Mouse (Mus musculus) heart, adult 11 months (tissue): Measurements from ENCODE around the gene Prkar2a.
"Not testable (repeated sequence)": the region's sequence is repeated elsewhere in the genome, so short reads cannot be mapped to it uniquely, and the experiment has no call there.

ENCODE experiments used
- DNase-seq: peaks from one replicate; pipeline ENCODE4 v3.0.0; 2022

Prkar2a gene

GRCm38 (mm10) chr9:108689106-108689505 is at the start of gene Prkar2a:
Gene Prkar2a (plus strand): TSS chr9:108689314.
- peak; percentile 71 for DNase-seq

GRCm38 (mm10) chr9:108639825-108640224 is 49.3 kb upstream of the Prkar2a start:
- no peak for DNase-seq

- peak; percentile 85 for DNase-seq
Observed at GRCm38 (mm10) chr9:108648166-108648565, 40.9 kb upstream of the Prkar2a start.

GRCm38 (mm10) chr9:108648611-108649560 is 40.2 kb upstream of the Prkar2a start, which contains the start of gene Arih2:
Gene Arih2 (minus strand): TSS chr9:108649386.
- peak; percentile 99 for DNase-seq

- DNase-seq = peak; percentile 91
Observed at GRCm38 (mm10) chr9:108649561-108650440, 39.3 kb upstream of the Prkar2a start.

GRCm38 (mm10) chr9:108654566-108655464 is 34.3 kb upstream of the Prkar2a start:
- peak; percentile 88 for DNase-seq

GRCm38 (mm10) chr9:108655865-108656264 is 33.2 kb upstream of the Prkar2a start:
- DNase-seq = not testable (repeated sequence)

GRCm38 (mm10) chr9:108661677-108662612 is 27.2 kb upstream of the Prkar2a start, which contains the start of gene Slc25a20:
Gene Slc25a20 (plus strand): TSS chr9:108662088.
- DNase-seq = peak; percentile 99

GRCm38 (mm10) chr9:108662660-108663059 is 26.5 kb upstream of the Prkar2a start:
- peak; percentile 89 for DNase-seq

- DNase-seq = no peak
Observed at GRCm38 (mm10) chr9:108669875-108670274, 19.2 kb upstream of the Prkar2a start.

- no peak for DNase-seq
Observed at GRCm38 (mm10) chr9:108673151-108673550, 16.0 kb upstream of the Prkar2a start.

- peak; percentile 74 for DNase-seq
Observed at GRCm38 (mm10) chr9:108680026-108680425, 9.1 kb upstream of the Prkar2a start.

GRCm38 (mm10) chr9:108686475-108686887 is 2.6 kb upstream of the Prkar2a start:
- DNase-seq = no peak

GRCm38 (mm10) chr9:108687181-108687580 is 1.9 kb upstream of the Prkar2a start:
- DNase-seq = peak; percentile 74

- DNase-seq = peak; percentile 77
Observed at GRCm38 (mm10) chr9:108687686-108688085, 1.4 kb upstream of the Prkar2a start.

- peak; percentile 74 for DNase-seq
Observed at GRCm38 (mm10) chr9:108688451-108688850, 663 bp upstream of the Prkar2a start.

- peak; percentile 45 for DNase-seq
Observed at GRCm38 (mm10) chr9:108689993-108690392, 879 bp downstream of the Prkar2a start.

- DNase-seq = peak; percentile 92
Observed at GRCm38 (mm10) chr9:108690914-108691313, 1.8 kb downstream of the Prkar2a start.

GRCm38 (mm10) chr9:108691371-108691770 is 2.3 kb downstream of the Prkar2a start:
- peak; percentile 92 for DNase-seq

- DNase-seq = peak; percentile 99
Observed at GRCm38 (mm10) chr9:108691846-108692225, 2.7 kb downstream of the Prkar2a start.
